Mouse (Mus musculus) liver, embryonic 13.5 days (tissue): Measurements from ENCODE around the gene Akirin1. TPM values are rescaled to one million over a fixed set of nuclear protein-coding genes. Genes with fewer than 3 reads are reported as not detected.

ENCODE experiments used
- ATAC-seq: fragments of 200-750 bp; cut with Nextera tagmentation; 2 replicates; pipeline ENCODE4 v1.8.0; 2017; ENCODE audit warnings: low read depth, mild to moderate bottlenecking, moderate number of reproducible peaks, moderate library complexity
- DNase-seq: peaks from one replicate; pipeline ENCODE4 v3.0.0; 2022
- H3K27ac ChIP-seq: fragments of 300-500 bp; sonication (generic); 2 replicates; pipeline ENCODE4 v1.5.1; 2015; ENCODE audit warnings: moderate library complexity, mild to moderate bottlenecking, inconsistent platforms
- H3K27me3 ChIP-seq: fragments of 300-500 bp; sonication (generic); 2 replicates; pipeline ENCODE4 v1.6.1; 2015; ENCODE audit warnings: mild to moderate bottlenecking, inconsistent platforms
- H3K36me3 ChIP-seq: fragments of 300-500 bp; sonication (generic); 2 replicates; pipeline ENCODE4 v1.6.1; 2015; ENCODE audit warnings: mild to moderate bottlenecking, inconsistent platforms
- H3K4me1 ChIP-seq: fragments of 300-500 bp; sonication (generic); replicated peaks from 2 replicates; pipeline ENCODE4 v1.6.1; 2015; ENCODE audit warnings: inconsistent platforms
- H3K4me2 ChIP-seq: fragments of 300-500 bp; sonication (generic); 2 replicates; pipeline ENCODE4 v1.6.1; 2015; ENCODE audit warnings: inconsistent platforms, mild to moderate bottlenecking, moderate library complexity
- H3K4me3 ChIP-seq: fragments of 300-500 bp; sonication (generic); replicated peaks from 2 replicates; pipeline ENCODE4 v1.5.1; 2015; ENCODE audit warnings: mild to moderate bottlenecking, inconsistent platforms
- H3K9ac ChIP-seq: fragments of 300-500 bp; sonication (generic); 2 replicates; pipeline ENCODE4 v1.6.1; 2015; ENCODE audit warnings: mild to moderate bottlenecking, inconsistent platforms
- H3K9me3 ChIP-seq: fragments of 300-500 bp; sonication (generic); replicated peaks from 2 replicates; pipeline ENCODE4 v1.6.1; 2016; ENCODE audit warnings: inconsistent platforms
- WGBS: fragments of 180-500 bp; shearing (Covaris S2); methylation state at CpG from one replicate; pipeline ENCODE4 v1.1.7; 2015; ENCODE audit not compliant: insufficient replicate concordance; 5-methylcytosine and 5-hydroxymethylcytosine counted together
- polyA plus RNA-seq: library from polyadenylated mRNA; unstranded; fragments of >200 nt; fragmentation: Nextera tagmentation; extraction: Ambion mirVana; gene quantifications from 2 replicates; pipeline ENCODE4 v1.2.1, GENCODE M21; 2015

Gene Akirin1
- polyA plus RNA-seq, 1 experiment from 2014 or later = 28.3 TPM

DNA sequence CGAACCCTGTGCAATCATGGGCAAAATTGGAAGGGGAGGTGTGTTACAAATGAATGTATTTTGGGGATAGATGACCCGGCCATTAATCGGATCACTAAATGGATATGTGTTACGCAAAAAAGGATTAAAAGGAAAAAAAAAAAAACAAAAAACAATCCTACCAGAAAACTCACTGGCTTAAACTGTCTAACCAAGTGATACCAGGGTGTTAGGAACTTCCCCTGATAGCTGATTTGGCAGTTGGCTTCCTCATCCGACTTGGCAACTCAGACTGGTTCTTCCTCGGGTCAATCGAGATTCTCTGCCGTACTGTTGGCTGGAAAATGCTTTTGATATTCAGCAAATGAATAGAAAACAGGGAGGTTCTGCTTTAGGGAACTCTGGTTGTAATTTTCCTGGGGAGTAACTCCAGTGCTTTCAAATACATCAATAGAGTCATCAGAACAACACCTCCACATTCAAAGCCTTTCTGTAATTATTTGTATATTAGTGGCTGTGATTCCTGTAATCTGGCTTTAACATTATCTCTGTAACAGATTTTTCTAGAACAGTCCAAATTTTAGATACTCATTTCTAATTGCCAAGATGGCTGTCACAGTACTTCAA is 665 bp upstream of the Akirin1 start:
- H3K9me3 ChIP-seq = no peaks in the 10 kb centered on the region
- peak overlapping the region; percentile 98 for H3K4me3 ChIP-seq
- H3K4me1 ChIP-seq = peaks cover 29% of the 10 kb centered on the region
- H3K4me2 ChIP-seq = peak overlapping the region; percentile 97
- H3K36me3 ChIP-seq = no peaks in the 10 kb centered on the region
- ATAC-seq = no peak
- peaks cover 7% of the 10 kb centered on the region; the same call in 1 of the 2 replicates for H3K27me3 ChIP-seq
- 2% methylated on average over 8 of the region's 8 CpGs for WGBS
- no peak for DNase-seq
- no peak overlapping the region for H3K27ac ChIP-seq
- peak overlapping the region; percentile 95 for H3K9ac ChIP-seq

DNA sequence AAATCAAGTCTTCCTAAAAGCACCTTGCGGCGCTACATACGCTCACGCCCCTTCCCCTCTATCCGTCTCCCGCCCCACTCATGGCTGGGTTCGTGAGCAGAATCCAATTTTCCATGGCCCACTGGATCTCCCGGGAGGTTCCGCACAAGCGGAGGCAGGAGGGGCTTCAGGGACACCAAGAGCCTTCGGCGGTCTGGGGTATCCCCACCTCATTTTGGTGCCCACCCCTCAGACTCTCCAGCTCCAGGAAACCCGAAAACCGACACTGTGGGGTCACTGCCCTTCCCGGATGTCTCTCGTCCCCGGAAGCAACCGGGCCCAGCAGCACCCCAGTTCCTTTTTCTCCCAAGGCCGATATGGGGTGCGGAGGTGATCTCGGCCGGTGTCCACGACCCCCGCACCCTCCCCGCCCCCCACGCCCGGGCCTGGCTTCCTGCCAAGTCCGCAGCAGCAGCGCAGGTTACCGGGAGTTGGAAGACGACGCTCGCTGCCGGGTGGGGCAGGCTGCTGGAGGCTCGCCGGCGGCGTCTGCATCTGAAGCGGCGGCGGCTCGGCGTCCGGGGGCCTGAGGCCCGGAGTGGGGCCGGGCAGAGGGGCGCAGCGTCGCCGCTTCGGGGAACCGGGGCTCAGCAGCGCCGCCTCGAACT is 538 bp downstream of the Akirin1 start:
- peaks cover 7% of the 10 kb centered on the region; the same call in 1 of the 2 replicates for H3K27me3 ChIP-seq
- peak overlapping the region; percentile 97 for H3K4me2 ChIP-seq
- ATAC-seq = peak; percentile 81
- peak overlapping the region; percentile 95 for H3K9ac ChIP-seq
- H3K27ac ChIP-seq = peak overlapping the region; percentile 86
- under 1% methylated on average over 53 of the region's 55 CpGs for WGBS
- no peaks in the 10 kb centered on the region for H3K9me3 ChIP-seq
- H3K36me3 ChIP-seq = no peaks in the 10 kb centered on the region
- H3K4me1 ChIP-seq = peaks cover 37% of the 10 kb centered on the region
- no peak for DNase-seq
- peak overlapping the region; percentile 98 for H3K4me3 ChIP-seq

DNA sequence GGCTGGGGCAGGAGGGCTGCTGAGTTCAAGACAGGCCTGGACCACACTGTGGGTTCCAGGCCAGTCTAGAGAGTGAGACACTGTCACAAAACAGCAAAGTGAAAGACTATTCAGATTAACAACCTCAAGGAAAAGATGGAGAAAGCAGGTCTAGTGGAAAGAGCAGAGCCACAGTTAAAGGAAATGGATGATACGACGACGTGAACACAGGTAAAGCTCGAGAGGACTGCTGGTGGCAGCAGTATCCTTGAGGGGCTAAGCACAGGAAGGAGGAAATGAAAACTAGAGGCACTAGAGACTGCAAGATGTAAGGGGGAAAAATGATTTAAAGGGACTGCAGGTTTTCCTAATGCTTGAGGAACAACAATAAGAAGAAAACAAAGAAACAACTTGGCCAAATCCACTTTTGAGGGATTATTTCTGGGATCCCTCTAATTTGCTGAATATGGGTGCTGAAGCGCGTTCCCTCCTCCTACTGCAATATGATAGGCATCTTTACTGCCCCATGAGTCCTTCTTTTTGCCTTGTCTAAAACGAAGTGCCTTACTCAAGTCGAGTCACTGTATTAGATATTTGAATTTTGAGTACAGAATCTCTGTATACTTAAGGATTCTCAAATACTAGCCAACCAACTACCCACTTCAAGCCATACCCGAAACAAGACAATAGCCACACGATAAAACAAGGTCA is 1.3 kb downstream of the Akirin1 start:
- Histone ChIP-seq H3K27ac (peak overlapping the region; percentile 86), H3K9ac (peak overlapping the region; percentile 95), H3K4me3 (peak overlapping the region; percentile 98), H3K27me3 (peaks cover 7% of the 10 kb centered on the region; the same call in 1 of the 2 replicates), H3K4me2 (peak overlapping the region; percentile 97), H3K9me3 (no peaks in the 10 kb centered on the region), H3K36me3 (no peaks in the 10 kb centered on the region), H3K4me1 (peaks cover 37% of the 10 kb centered on the region)
- no peak for ATAC-seq
- 7% methylated on average over 10 of the region's 10 CpGs for WGBS
- no peak for DNase-seq

GRCm38 (mm10) chr4:123745221-123745775 is 4.8 kb downstream of the Akirin1 start:
- no peaks in the 10 kb centered on the region for H3K27me3 ChIP-seq
- H3K4me3 ChIP-seq = no peak overlapping the region
- 76% methylated on average over 4 of the region's 4 CpGs for WGBS
- no peak overlapping the region for H3K9ac ChIP-seq
- H3K4me2 ChIP-seq = no peak overlapping the region
- ATAC-seq = no peak
- no peak for DNase-seq
- H3K9me3 ChIP-seq = no peaks in the 10 kb centered on the region
- no peak overlapping the region for H3K27ac ChIP-seq
- H3K4me1 ChIP-seq = peaks cover 30% of the 10 kb centered on the region
- H3K36me3 ChIP-seq = peaks cover 28% of the 10 kb centered on the region

DNA sequence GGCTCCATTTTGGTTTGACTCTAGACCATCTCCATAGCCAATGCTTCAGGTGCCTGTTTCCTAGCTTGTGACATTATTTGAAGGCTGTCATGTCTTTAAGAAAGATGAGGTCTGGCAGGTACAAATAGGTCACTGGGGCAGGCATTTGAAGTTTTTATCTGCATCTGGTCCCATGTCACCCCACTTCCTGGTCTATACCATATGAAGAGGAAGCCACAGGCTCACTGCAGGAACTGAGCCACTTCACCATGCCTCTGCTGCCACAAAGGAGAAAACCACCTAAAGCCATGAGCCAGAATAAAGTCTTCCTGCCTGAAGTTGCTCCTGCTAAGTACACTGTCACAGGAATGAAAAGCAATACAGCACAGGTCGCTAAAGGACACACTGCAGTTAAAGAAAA is 7.3 kb downstream of the Akirin1 start:
- Histone ChIP-seq H3K9me3 (no peaks in the 10 kb centered on the region), H3K4me1 (peaks cover 14% of the 10 kb centered on the region), H3K27ac (no peak overlapping the region), H3K9ac (no peak overlapping the region), H3K4me2 (no peak overlapping the region), H3K4me3 (no peak overlapping the region), H3K27me3 (no peaks in the 10 kb centered on the region), H3K36me3 (peaks cover 52% of the 10 kb centered on the region)
- no peak for DNase-seq
- 33% methylated on average over 1 of the region's 1 CpGs for WGBS
- no peak for ATAC-seq

GRCm38 (mm10) chr4:123738708-123739107 is 11.4 kb downstream of the Akirin1 start:
- no peak overlapping the region for H3K9ac ChIP-seq
- H3K4me3 ChIP-seq = no peak overlapping the region
- H3K4me2 ChIP-seq = no peak overlapping the region
- no peak for ATAC-seq
- no peaks in the 10 kb centered on the region for H3K9me3 ChIP-seq
- no peaks in the 10 kb centered on the region for H3K4me1 ChIP-seq
- no peak for DNase-seq
- WGBS = 89% methylated on average over 4 of the region's 4 CpGs
- no peak overlapping the region for H3K27ac ChIP-seq
- no peaks in the 10 kb centered on the region for H3K27me3 ChIP-seq
- peaks cover 69% of the 10 kb centered on the region for H3K36me3 ChIP-seq

GRCm38 (mm10) chr4:123733532-123733931 is 16.6 kb downstream of the Akirin1 start:
- Histone ChIP-seq H3K27ac (no peak overlapping the region), H3K4me3 (no peak overlapping the region), H3K4me1 (no peaks in the 10 kb centered on the region), H3K9ac (no peak overlapping the region), H3K36me3 (peaks cover 35% of the 10 kb centered on the region), H3K27me3 (no peaks in the 10 kb centered on the region), H3K9me3 (no peaks in the 10 kb centered on the region), H3K4me2 (no peak overlapping the region)
- ATAC-seq (no peak), DNase-seq (no peak)
- 83% methylated on average over 9 of the region's 9 CpGs for WGBS

GRCm38 (mm10) chr4:123732921-123733320 is 17.2 kb downstream of the Akirin1 start:
- H3K27me3 ChIP-seq = no peaks in the 10 kb centered on the region
- no peak overlapping the region for H3K4me2 ChIP-seq
- no peaks in the 10 kb centered on the region for H3K4me1 ChIP-seq
- H3K4me3 ChIP-seq = no peak overlapping the region
- no peak overlapping the region for H3K9ac ChIP-seq
- no peaks in the 10 kb centered on the region for H3K9me3 ChIP-seq
- DNase-seq = no peak
- H3K27ac ChIP-seq = no peak overlapping the region
- WGBS = 83% methylated on average over 2 of the region's 2 CpGs
- peaks cover 28% of the 10 kb centered on the region for H3K36me3 ChIP-seq
- 0 out of 2 replicates have a peak, but pooled peaks have one; percentile 15 for ATAC-seq

DNA sequence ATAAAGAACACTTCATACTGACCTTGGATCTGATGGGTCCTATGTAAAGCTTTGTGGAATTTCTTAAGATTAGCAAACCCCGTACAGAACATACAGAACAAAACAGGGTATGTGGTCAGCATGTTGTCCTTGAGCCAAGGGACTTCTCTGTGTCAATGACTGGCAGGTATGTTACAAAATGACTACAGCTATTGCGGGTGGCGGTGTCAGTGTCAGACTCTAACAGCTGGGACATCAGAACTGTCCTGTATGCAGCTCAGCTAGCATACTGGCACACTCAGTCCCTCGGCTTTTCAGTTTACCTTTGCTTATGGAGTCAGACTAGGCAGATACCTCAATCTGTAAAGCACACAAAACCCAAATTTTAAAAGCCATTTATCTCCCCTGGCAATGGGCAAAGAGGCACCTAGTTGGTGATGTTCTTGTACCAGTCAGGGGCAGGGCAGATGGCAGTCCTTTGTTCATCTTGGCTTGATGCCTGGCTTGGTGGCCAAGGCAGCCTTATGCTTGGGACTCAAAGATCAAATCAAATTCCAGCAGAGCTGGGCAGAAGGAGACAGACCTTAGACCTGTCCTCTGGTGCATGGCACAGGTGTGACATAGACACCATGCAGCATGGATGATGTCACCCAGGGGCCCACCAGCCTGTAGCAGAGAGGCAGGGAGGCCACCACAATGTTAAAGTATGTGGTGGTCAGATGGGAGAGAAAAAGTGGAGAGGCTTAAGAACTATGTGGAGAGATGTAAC is 17.8 kb downstream of the Akirin1 start:
- WGBS = 85% methylated on average over 4 of the region's 4 CpGs
- Histone ChIP-seq H3K9ac (no peak overlapping the region), H3K36me3 (peaks cover 25% of the 10 kb centered on the region), H3K9me3 (no peaks in the 10 kb centered on the region), H3K27ac (no peak overlapping the region), H3K4me2 (no peak overlapping the region), H3K4me3 (no peak overlapping the region), H3K4me1 (no peaks in the 10 kb centered on the region), H3K27me3 (no peaks in the 10 kb centered on the region)
- ATAC-seq (no peak), DNase-seq (no peak)

GRCm38 (mm10) chr4:123721761-123722160 is 28.4 kb downstream of the Akirin1 start:
- H3K36me3 ChIP-seq = no peaks in the 10 kb centered on the region
- H3K9me3 ChIP-seq = no peaks in the 10 kb centered on the region
- H3K4me1 ChIP-seq = peaks cover 13% of the 10 kb centered on the region
- no peak overlapping the region for H3K4me3 ChIP-seq
- no peak overlapping the region for H3K4me2 ChIP-seq
- H3K27me3 ChIP-seq = no peaks in the 10 kb centered on the region
- WGBS = 83% methylated on average over 4 of the region's 4 CpGs
- no peak overlapping the region for H3K27ac ChIP-seq
- DNase-seq = no peak
- no peak overlapping the region for H3K9ac ChIP-seq
- ATAC-seq = no peak

DNA sequence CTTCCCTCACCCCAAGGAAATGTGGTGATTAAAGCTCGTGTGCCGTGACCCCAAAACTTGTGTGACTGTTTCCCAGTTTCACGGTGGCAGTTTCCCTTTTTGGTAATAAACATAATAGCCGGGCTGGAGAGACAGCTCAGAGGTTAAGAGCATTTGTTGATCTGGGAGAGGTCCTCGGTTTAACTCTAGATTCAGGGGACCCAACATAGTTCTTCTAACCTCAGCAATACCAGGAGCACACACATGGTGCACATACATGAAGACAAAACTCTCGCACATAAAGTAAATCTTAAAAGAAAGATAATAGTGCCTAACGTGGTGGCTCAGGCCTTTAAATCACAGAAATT is 31.7 kb downstream of the Akirin1 start:
- Histone ChIP-seq H3K4me1 (peaks cover 15% of the 10 kb centered on the region), H3K27me3 (no peaks in the 10 kb centered on the region), H3K4me3 (peak overlapping the region; percentile 86), H3K9me3 (no peaks in the 10 kb centered on the region), H3K36me3 (peaks cover 21% of the 10 kb centered on the region), H3K9ac (peak overlapping the region; percentile 72), H3K27ac (peak overlapping the region; percentile 87), H3K4me2 (peak overlapping the region; percentile 78)
- ATAC-seq (peak; percentile 30), DNase-seq (no peak)
- 15% methylated on average over 7 of the region's 7 CpGs for WGBS
